Mouse (Mus musculus): ENCODE measurements around the gene Kcnh3. TPM values are rescaled to one million over a fixed set of nuclear protein-coding genes. Genes with fewer than 3 reads are reported as not detected.
A peak's percentile ranks its signal among the peaks of the same experiment; 100 is the strongest.
"Not testable (repeated sequence)": the region's sequence is repeated elsewhere in the genome, so short reads cannot be mapped to it uniquely, and the experiment has no call there.

Kcnh3 gene
- polyA plus RNA-seq, 1 experiment from 2014 or later: 4.5 TPM

DNA sequence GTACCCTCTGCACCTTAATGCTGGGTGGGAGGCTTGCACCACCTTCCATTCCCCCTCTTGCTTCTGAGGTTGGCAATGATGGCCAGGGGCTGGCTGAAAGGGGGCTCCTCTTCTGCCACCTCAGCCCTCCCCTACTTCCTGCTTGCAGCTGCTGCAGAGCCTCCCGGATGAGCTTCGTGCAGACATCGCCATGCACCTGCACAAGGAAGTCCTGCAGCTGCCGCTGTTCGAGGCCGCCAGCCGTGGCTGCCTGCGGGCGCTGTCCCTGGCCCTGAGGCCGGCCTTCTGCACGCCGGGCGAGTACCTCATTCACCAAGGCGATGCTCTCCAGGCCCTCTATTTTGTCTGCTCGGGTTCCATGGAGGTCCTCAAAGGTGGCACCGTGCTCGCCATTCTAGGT, 9.1 kb downstream of the Kcnh3 start:
- 57% methylated on average over 17 of the region's 17 CpGs for WGBS
- ATAC-seq: no peak
- H3K9ac ChIP-seq (replicated peaks; ENCODE audit: low read depth, low read length): no peak overlapping the region
- H3K27me3 ChIP-seq (replicated peaks; ENCODE audit: control insufficient read depth, insufficient read depth, low read length): peaks cover 5% of the 10 kb centered on the region
- no peak overlapping the region for H3K27ac ChIP-seq (ENCODE audit: low read length)
- H3K9me3 ChIP-seq (ENCODE audit: control insufficient read depth, low read length): no peaks in the 10 kb centered on the region
- H3K4me1 ChIP-seq (replicated peaks; ENCODE audit: control insufficient read depth, insufficient read depth, low read length): no peaks in the 10 kb centered on the region
- no peak overlapping the region for H3K4me3 ChIP-seq (replicated peaks; ENCODE audit: low read length)
- H3K4me2 ChIP-seq (ENCODE audit: low read length): no peak overlapping the region
- H3K36me3 ChIP-seq (ENCODE audit: control insufficient read depth, insufficient read depth): no peaks in the 10 kb centered on the region

GRCm38 (mm10) chr15:99234326-99235010, 9.8 kb downstream of the Kcnh3 start:
- Histone ChIP-seq H3K9ac (replicated peaks; ENCODE audit: low read depth, low read length) (no peak overlapping the region), H3K4me3 (replicated peaks; ENCODE audit: low read length) (no peak overlapping the region), H3K27me3 (replicated peaks; ENCODE audit: control insufficient read depth, insufficient read depth, low read length) (no peaks in the 10 kb centered on the region; the same call in 1 of the 2 replicates), H3K27ac (ENCODE audit: low read length) (no peak overlapping the region), H3K4me2 (ENCODE audit: low read length) (no peak overlapping the region), H3K9me3 (ENCODE audit: control insufficient read depth, low read length) (no peaks in the 10 kb centered on the region), H3K4me1 (replicated peaks; ENCODE audit: control insufficient read depth, insufficient read depth, low read length) (no peaks in the 10 kb centered on the region), H3K36me3 (ENCODE audit: control insufficient read depth, insufficient read depth) (no peaks in the 10 kb centered on the region)
- ATAC-seq: no peak
- WGBS: 65% methylated on average over 12 of the region's 12 CpGs

- H3K4me2 ChIP-seq (ENCODE audit: low read length): no peak overlapping the region
- peaks cover 2% of the 10 kb centered on the region; the same call in 1 of the 2 replicates for H3K36me3 ChIP-seq (ENCODE audit: control insufficient read depth, insufficient read depth)
- no peak overlapping the region for H3K4me3 ChIP-seq (replicated peaks; ENCODE audit: low read length)
- H3K27me3 ChIP-seq (replicated peaks; ENCODE audit: control insufficient read depth, insufficient read depth, low read length): no peaks in the 10 kb centered on the region
- no peak for ATAC-seq
- no peaks in the 10 kb centered on the region for H3K4me1 ChIP-seq (replicated peaks; ENCODE audit: control insufficient read depth, insufficient read depth, low read length)
- H3K27ac ChIP-seq (ENCODE audit: low read length): no peak overlapping the region
- no peak overlapping the region for H3K9ac ChIP-seq (replicated peaks; ENCODE audit: low read depth, low read length)
- 69% methylated on average over 11 of the region's 11 CpGs for WGBS
- H3K9me3 ChIP-seq (ENCODE audit: control insufficient read depth, low read length): no peaks in the 10 kb centered on the region
Observed at GRCm38 (mm10) chr15:99238006-99238405, 13.3 kb downstream of the Kcnh3 start.

DNA sequence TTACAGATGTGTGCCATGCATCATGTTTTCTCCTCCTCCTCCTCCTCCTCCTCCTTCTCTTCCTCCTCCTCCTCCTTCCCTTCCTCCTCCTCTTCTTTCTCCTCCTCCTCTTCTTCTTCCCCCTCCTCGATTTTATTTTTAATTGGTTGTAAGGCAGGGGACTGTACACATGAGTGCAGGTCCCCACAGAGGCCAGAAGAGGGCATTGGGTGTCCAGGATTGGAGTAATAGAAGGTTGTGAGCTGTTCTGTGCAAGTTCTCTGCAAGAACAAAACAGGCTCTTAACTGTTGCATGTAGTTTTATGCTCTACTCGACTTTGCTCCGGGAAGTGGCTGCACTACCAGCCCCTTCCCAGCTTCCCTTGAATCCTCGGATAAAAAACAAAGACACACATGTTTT, 15.5 kb downstream of the Kcnh3 start:
- ATAC-seq: no peak
- 72% methylated on average over 4 of the region's 4 CpGs for WGBS
- no peak overlapping the region for H3K27ac ChIP-seq (ENCODE audit: low read length)

DNA sequence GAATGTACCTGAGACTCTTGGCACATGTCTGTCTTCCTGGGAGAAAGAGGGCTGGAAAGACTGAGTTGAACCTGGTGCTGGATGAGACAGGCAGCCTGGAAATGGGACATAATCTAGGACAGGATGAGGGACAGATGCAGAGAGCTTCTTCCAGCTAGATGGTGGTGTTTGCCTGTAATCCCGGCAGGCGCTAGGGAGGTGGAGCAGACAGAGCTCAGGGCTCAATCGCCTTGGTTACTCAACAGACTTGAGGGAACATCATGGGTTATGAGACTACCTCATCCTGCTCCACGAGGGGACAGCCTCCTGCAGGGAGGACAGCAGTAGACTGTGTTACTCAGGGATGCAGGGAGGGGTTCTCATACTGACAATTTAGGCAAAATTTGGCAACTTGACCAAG, 16.6 kb downstream of the Kcnh3 start:
- no peak for ATAC-seq
- no peak overlapping the region for H3K4me2 ChIP-seq (ENCODE audit: low read length)
- no peaks in the 10 kb centered on the region for H3K9me3 ChIP-seq (ENCODE audit: control insufficient read depth, low read length)
- WGBS: 78% methylated on average over 4 of the region's 4 CpGs
- H3K27ac ChIP-seq (ENCODE audit: low read length): no peak overlapping the region
- H3K36me3 ChIP-seq (ENCODE audit: control insufficient read depth, insufficient read depth): peaks cover 13% of the 10 kb centered on the region
- H3K9ac ChIP-seq (replicated peaks; ENCODE audit: low read depth, low read length): no peak overlapping the region
- no peaks in the 10 kb centered on the region for H3K27me3 ChIP-seq (replicated peaks; ENCODE audit: control insufficient read depth, insufficient read depth, low read length)
- no peak overlapping the region for H3K4me3 ChIP-seq (replicated peaks; ENCODE audit: low read length)
- no peaks in the 10 kb centered on the region for H3K4me1 ChIP-seq (replicated peaks; ENCODE audit: control insufficient read depth, insufficient read depth, low read length)

More for the DNA sequence above, 15.5 kb downstream of the Kcnh3 start:
- no peak overlapping the region for H3K9ac ChIP-seq (replicated peaks; ENCODE audit: low read depth, low read length)
- H3K9me3 ChIP-seq (ENCODE audit: control insufficient read depth, low read length): no peaks in the 10 kb centered on the region
- H3K36me3 ChIP-seq (ENCODE audit: control insufficient read depth, insufficient read depth): peaks cover 7% of the 10 kb centered on the region
- no peak overlapping the region for H3K4me3 ChIP-seq (replicated peaks; ENCODE audit: low read length)
- H3K4me2 ChIP-seq (ENCODE audit: low read length): no peak overlapping the region
- no peaks in the 10 kb centered on the region for H3K4me1 ChIP-seq (replicated peaks; ENCODE audit: control insufficient read depth, insufficient read depth, low read length)
- no peaks in the 10 kb centered on the region for H3K27me3 ChIP-seq (replicated peaks; ENCODE audit: control insufficient read depth, insufficient read depth, low read length)

DNA sequence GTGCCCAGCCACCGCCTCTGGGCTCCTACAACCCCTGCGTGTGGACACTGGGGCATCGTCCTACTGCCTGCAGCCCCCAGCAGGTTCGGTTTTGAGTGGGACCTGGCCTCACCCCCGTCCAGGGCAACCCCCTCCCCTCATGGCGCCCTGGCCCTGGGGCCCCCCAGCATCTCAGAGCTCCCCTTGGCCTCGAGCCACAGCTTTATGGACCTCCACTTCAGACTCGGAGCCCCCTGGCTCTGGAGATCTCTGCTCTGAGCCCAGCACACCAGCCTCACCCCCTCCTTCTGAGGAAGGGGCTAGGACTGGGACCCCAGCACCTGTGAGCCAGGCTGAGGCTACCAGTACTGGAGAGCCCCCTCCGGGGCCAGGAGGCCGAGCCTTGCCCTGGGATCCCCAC, 17.4 kb downstream of the Kcnh3 start:
- Histone ChIP-seq H3K9me3 (ENCODE audit: control insufficient read depth, low read length) (no peaks in the 10 kb centered on the region), H3K4me2 (ENCODE audit: low read length) (no peak overlapping the region), H3K27ac (ENCODE audit: low read length) (no peak overlapping the region), H3K4me3 (replicated peaks; ENCODE audit: low read length) (no peak overlapping the region), H3K36me3 (ENCODE audit: control insufficient read depth, insufficient read depth) (peaks cover 17% of the 10 kb centered on the region), H3K4me1 (replicated peaks; ENCODE audit: control insufficient read depth, insufficient read depth, low read length) (no peaks in the 10 kb centered on the region), H3K27me3 (replicated peaks; ENCODE audit: control insufficient read depth, insufficient read depth, low read length) (no peaks in the 10 kb centered on the region), H3K9ac (replicated peaks; ENCODE audit: low read depth, low read length) (no peak overlapping the region)
- no peak for ATAC-seq
- WGBS: 89% methylated on average over 10 of the region's 10 CpGs

DNA sequence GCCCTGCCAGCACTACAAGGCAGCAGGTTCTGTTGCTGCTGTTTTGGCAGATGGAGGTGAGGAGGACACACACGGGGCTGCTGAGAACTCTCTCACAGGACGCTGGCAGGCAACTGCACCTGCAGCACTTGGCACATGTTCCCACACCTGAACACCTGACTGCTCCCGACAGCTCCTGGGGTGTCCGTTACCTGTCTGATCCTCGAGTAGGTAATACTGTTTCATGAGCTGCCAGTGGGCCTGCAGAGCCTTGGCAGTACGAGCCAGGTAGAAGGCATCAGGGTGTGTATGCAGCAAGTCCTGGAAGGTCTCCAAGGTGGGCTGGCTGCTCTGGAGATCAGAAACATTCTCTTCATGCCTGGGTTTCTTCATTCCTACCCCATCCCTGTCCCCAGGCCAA, 22.1 kb downstream of the Kcnh3 start:
- not testable (repeated sequence) for ATAC-seq; H3K4me1 ChIP-seq (replicated peaks; ENCODE audit: control insufficient read depth, insufficient read depth, low read length); H3K4me2 ChIP-seq (ENCODE audit: low read length); H3K9ac ChIP-seq (replicated peaks; ENCODE audit: low read depth, low read length); H3K9me3 ChIP-seq (ENCODE audit: control insufficient read depth, low read length); H3K27me3 ChIP-seq (replicated peaks; ENCODE audit: control insufficient read depth, insufficient read depth, low read length); H3K27ac ChIP-seq (ENCODE audit: low read length); H3K4me3 ChIP-seq (replicated peaks; ENCODE audit: low read length)
- peaks cover 19% of the 10 kb centered on the region for H3K36me3 ChIP-seq (ENCODE audit: control insufficient read depth, insufficient read depth)
- WGBS: 90% methylated on average over 6 of the region's 6 CpGs

DNA sequence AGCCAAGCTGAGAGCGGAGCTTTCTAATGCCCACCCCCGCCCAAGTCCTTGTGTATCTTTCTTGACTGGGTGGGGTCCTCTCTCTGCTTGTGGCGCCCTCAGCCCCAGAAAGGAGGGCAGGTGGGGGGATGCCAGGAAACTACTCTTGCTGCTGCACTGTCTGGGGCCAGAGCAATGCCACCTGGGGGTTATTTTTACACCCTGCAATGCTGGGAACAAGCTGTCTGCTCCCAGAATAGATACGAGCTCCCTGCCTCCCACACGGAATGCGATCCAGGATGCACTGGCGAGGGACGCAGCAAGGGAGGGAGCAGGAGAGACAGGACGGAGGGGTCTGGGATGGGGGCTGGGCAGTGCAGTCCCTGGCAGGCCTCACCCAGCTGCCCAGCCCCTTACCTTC, 24.3 kb downstream of the Kcnh3 start:
- ATAC-seq: no peak
- Histone ChIP-seq H3K36me3 (ENCODE audit: control insufficient read depth, insufficient read depth) (peaks cover 19% of the 10 kb centered on the region), H3K27ac (ENCODE audit: low read length) (no peak overlapping the region), H3K4me1 (replicated peaks; ENCODE audit: control insufficient read depth, insufficient read depth, low read length) (peaks cover 16% of the 10 kb centered on the region), H3K9me3 (ENCODE audit: control insufficient read depth, low read length) (no peaks in the 10 kb centered on the region), H3K4me2 (ENCODE audit: low read length) (no peak overlapping the region), H3K27me3 (replicated peaks; ENCODE audit: control insufficient read depth, insufficient read depth, low read length) (no peaks in the 10 kb centered on the region), H3K9ac (replicated peaks; ENCODE audit: low read depth, low read length) (no peak overlapping the region), H3K4me3 (replicated peaks; ENCODE audit: low read length) (no peak overlapping the region)
- WGBS: 91% methylated on average over 9 of the region's 9 CpGs

GRCm38 (mm10) chr15:99249938-99250337, 25.3 kb downstream of the Kcnh3 start:
- Histone ChIP-seq H3K9me3 (ENCODE audit: control insufficient read depth, low read length) (no peaks in the 10 kb centered on the region), H3K36me3 (ENCODE audit: control insufficient read depth, insufficient read depth) (peaks cover 14% of the 10 kb centered on the region), H3K9ac (replicated peaks; ENCODE audit: low read depth, low read length) (no peak overlapping the region), H3K27ac (ENCODE audit: low read length) (no peak overlapping the region), H3K4me1 (replicated peaks; ENCODE audit: control insufficient read depth, insufficient read depth, low read length) (peaks cover 16% of the 10 kb centered on the region), H3K4me2 (ENCODE audit: low read length) (no peak overlapping the region), H3K4me3 (replicated peaks; ENCODE audit: low read length) (no peak overlapping the region), H3K27me3 (replicated peaks; ENCODE audit: control insufficient read depth, insufficient read depth, low read length) (no peaks in the 10 kb centered on the region)
- no peak for ATAC-seq
- WGBS: 96% methylated on average over 11 of the region's 11 CpGs

DNA sequence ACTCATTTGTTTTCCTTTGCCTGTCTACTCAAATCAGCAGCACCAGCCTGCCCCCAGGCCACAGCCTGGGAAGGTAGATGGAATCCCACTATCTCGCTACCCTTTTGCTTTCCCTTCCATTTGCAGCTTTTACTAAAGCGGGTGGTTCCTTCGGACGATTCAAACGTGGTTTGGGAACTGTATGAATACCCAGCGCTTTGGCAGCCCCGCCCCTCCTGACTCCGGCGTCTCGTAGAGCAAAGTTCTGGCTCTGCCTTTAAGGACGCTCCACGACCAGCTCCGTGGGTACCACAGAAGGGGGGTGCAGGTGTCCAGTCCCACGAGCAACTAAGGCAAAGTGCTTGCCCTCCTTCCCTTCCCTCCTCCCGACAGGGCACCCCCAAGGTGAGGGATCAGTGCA, 26.4 kb downstream of the Kcnh3 start:
- H3K9ac ChIP-seq (replicated peaks; ENCODE audit: low read depth, low read length): peak overlapping the region; percentile 70
- H3K27ac ChIP-seq (ENCODE audit: low read length); H3K36me3 ChIP-seq (ENCODE audit: control insufficient read depth, insufficient read depth); H3K27me3 ChIP-seq (replicated peaks; ENCODE audit: control insufficient read depth, insufficient read depth, low read length); ATAC-seq; H3K9me3 ChIP-seq (ENCODE audit: control insufficient read depth, low read length): not testable (repeated sequence)
- 1% methylated on average over 14 of the region's 15 CpGs for WGBS
- peaks cover 16% of the 10 kb centered on the region for H3K4me1 ChIP-seq (replicated peaks; ENCODE audit: control insufficient read depth, insufficient read depth, low read length)
- H3K4me3 ChIP-seq (replicated peaks; ENCODE audit: low read length): peak overlapping the region; percentile 72
- peak overlapping the region; percentile 60 for H3K4me2 ChIP-seq (ENCODE audit: low read length)

Data from forebrain, embryonic 16.5 days (tissue).